Mouse (Mus musculus) kidney, postnatal 36 days (tissue): ENCODE data around the gene Gas2l3.

ENCODE experiments used
- DNase-seq, 2 experiments: peaks; one replicate each; pipeline ENCODE4 v3.0.0; 2021 to 2022; ENCODE audit warnings: mixed read lengths in 2 of 2

Gas2l3 gene

GRCm38 (mm10) chr10:89395321-89395720 is 48.4 kb downstream of the Gas2l3 start:
- peak; percentile 18 to 29 for DNase-seq

- no peak for DNase-seq
Observed at GRCm38 (mm10) chr10:89392687-89393086, 51.1 kb downstream of the Gas2l3 start.

- no peak for DNase-seq
Observed at GRCm38 (mm10) chr10:89391571-89392163, 52.1 kb downstream of the Gas2l3 start.

- no peak for DNase-seq
Observed at GRCm38 (mm10) chr10:89386461-89386860, 57.3 kb downstream of the Gas2l3 start.

GRCm38 (mm10) chr10:89383462-89383861 is 60.3 kb downstream of the Gas2l3 start:
- peak; percentile 72 to 92 for DNase-seq

- no peak for DNase-seq
Observed at GRCm38 (mm10) chr10:89377750-89378149, 66.0 kb downstream of the Gas2l3 start.

GRCm38 (mm10) chr10:89370051-89370450 is 73.7 kb downstream of the Gas2l3 start:
- peak; percentile 24 to 47 for DNase-seq

GRCm38 (mm10) chr10:89358933-89359332 is 84.8 kb downstream of the Gas2l3 start:
- no peak for DNase-seq
